Mouse (Mus musculus) cerebellum, adult (tissue): ENCODE data around the gene Scaper.

Experiments
- ATAC-seq: cut with Nextera tagmentation; 2 replicates; pipeline ENCODE4 v1.9.2; 2017; ENCODE audit warnings: mild to moderate bottlenecking, moderate library complexity, mixed read lengths; ENCODE audit not compliant: insufficient number of reproducible peaks, low FRiP score, low TSS enrichment

Gene Scaper

DNA sequence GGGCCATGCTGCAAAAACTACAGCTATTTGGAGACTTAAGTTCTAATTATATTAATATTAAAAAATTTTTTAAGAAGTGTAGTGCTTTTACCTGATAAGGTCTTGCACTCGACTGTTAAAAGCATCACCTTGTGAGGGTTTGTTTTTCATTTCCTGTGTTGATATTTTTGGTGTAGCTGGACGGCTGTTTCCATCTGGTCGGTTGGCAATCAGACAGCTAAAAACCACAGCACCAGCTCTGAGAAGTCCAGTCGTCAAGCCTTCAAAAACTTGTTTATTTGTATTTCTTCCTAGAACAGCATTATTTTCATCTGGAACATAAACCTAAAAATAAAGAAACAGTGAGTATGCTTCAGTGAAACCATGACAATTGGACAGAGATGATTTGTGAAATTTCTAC is 328.2 kb downstream of the Scaper start:
- ATAC-seq, result no peak

DNA sequence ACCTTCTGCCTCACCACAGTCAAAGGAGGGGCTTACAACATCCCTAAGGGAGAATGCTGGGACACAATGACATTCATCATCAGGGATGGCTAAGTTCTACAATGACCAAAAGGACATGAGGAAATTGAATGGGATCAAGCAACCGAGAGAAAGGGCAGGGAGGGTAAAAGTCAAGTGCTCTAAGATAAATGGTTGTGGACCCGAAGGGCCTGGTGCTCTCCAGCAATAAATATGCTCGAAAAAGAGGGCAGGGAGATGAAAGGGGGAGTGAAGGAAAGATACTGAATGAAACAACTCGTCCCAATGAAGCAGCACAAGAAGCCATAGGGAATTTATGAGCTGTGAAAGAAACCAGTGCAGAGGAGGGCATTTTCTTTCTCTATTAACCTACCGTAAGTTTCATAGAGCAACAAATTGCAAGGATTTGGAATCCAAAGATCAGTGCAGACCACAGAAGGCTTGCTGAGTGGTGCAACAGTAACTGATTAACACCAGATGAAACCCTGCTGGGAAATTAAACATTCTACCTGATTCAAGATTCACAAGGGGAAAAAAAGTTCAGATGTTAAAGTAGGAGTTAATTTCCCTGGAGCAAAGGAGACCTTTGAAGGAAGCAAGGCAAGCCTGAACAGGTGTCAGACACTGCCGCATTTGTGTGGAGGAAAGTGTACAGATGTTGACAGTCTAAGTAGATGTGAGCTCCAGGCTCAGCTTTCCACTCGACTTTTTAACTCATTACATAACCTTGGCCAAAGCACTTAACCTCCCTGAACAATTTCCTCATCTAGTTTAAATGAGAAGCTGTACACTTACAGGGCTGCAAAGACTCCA is 329.0 kb downstream of the Scaper start:
- ATAC-seq, result no peak

DNA sequence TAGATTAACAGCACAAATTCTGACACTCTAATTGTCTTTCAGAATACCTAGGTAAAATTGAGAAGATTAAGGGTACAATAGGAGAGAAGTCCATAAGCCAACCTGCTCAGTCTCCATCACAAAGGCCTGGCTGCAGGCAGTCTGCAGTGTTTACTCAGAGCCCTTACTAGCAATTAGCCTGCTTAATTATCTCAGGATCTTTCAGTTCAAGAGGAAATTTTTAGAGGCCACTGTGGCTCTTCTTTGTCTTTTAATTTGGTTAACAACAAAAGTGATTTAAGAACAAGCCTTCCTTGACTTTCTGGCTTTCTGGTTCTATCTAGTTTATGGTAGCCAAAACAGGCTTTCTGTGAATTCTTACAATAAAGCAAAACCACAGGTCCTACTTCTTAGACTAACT is 339.3 kb downstream of the Scaper start:
- no peak for ATAC-seq

DNA sequence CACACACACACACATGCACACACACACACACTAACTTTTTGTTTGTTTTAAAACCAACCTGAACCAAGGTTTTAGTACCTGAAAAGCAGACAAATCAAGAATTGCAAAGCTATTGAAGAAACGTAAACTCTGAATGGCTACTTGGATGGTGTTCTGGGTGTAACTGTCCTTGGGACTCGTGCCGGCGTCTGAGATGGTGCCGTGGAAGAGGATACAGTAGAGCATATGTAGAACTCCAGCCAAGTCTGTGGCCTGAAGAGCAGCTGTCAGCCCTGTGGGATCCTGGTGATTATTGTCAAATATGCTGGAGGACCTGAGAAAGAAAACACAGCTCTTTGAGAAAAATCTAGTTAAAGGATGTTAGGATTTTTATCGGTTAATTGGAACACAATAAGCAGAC is 351.8 kb downstream of the Scaper start:
- ATAC-seq, result no peak; the same call in 1 of the 2 replicates

DNA sequence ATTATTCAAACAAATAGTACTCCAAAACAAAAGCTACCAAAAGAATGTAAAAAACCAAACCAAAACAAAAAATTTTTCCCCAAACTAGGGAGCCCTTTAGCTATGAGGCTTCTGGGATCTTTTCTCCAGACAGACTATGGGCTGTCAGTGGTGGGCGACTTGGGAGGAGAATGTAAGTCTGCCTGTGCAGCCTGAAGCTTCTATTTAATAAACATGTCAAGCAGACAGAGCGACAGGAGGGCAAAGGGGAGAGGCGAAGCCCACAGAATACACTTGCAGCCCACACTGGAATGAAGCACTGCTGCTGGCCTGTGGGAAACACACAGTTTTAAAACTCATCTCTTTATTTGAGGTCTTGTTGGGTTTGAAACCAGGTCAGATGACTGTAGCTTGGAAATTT is 356.5 kb downstream of the Scaper start:
- ATAC-seq, result no peak

DNA sequence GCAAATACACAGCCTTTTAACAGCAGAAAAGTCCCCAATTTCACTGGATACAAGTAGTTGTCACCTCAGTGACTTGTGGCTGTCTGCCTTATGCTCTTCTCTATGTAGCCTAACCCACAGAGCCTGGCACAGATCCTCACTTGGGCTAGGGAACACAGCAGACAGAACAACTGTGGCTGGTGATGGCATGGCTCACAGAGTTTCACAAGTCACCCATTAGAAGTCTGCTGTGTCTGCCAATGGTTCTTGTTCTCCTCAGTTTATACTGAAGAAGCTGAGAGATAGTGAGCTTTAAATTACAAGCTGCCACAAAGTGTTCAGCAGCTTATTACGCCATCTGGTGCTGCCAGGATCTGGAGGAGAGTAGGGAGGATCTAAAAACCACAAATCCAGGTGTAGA is 361.3 kb downstream of the Scaper start:
- no peak for ATAC-seq

DNA sequence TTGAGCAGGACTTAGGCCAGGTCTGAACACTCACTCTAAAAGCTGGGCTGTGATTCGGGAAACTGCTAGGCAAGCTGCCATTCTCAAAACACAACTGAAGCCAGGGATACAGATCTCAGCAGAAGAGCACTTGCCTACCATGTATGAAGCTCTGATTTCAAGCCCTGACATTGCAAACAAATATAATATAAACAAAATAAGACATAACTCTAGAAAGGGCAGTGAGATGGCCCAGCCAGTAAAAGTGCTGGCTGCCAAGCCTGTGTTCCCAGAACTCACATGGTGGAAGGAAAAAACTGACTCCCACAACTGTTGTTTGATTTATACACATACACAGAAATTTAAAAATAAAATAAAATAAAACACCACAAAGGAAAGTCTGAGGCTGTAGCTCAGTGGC is 366.8 kb downstream of the Scaper start:
- ATAC-seq, result no peak

DNA sequence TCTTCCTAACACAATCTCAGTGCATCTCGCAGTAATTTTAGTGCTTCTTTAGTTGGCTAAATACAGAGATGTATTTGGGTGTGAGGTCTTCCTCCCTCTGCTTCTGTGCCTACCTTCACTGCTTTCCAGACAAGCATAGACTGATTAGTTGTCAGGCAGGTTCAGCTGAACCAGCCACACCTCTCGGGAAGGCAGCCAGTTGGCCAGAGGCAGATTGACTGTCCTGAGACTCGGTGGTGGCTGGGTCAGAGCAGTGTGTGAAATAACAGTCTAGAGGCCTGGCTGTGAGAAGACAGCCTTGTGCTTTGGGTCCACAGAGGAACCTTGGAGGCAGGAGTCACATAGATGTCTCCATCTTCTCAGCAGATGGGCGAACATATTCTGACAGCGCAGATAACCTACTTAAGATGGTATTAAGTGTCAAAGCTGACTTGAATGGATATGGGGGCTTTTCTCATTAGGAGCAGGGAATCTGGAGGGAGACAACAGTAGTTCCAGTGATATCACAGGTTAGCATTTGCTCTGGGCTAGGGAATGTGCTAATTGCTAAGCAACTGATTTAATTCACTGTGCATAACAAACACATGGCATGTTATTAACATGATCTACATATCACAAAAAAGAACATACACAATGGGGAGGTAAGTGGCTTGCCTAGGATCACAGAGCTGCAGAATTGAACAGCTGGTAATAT is 369.3 kb downstream of the Scaper start:
- no peak for ATAC-seq

DNA sequence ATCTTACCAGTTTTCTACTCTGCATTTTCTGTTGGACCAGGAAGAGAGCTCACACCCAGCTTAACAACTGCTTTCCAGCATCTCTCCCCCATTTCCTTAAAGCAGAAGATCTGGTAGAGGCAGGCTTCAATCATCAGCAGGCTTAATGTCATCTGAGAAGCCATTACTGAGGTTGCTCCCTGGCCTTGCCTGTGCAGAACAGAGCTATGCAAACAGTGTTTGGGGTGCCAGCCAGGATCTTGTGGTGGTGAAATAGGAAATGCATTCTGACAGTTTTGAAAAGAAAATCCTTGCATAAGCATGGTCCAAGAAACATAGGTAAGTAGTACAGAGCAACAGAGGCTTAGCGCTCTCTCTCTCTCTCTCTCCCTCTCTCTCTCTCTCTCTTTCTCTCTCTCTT is 377.0 kb downstream of the Scaper start:
- no peak for ATAC-seq

DNA sequence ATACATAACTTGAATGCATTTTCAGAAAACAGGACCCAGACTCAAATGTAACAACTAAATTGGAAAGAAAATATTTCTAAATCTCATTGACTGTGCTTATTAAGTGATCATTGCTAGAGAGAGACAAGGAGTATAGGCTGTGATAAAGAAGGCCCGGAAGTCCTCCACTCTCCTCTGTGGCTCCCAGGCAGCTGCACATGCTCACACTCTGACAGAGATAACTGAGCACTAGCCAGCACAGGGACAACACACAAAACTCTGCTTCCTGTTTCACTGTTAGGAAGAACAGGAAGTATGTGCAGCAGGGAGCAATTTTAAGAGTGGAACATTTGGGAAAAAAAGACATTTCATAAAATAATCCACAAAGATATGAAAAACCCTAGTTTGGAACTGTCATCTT is 382.9 kb downstream of the Scaper start:
- no peak for ATAC-seq

DNA sequence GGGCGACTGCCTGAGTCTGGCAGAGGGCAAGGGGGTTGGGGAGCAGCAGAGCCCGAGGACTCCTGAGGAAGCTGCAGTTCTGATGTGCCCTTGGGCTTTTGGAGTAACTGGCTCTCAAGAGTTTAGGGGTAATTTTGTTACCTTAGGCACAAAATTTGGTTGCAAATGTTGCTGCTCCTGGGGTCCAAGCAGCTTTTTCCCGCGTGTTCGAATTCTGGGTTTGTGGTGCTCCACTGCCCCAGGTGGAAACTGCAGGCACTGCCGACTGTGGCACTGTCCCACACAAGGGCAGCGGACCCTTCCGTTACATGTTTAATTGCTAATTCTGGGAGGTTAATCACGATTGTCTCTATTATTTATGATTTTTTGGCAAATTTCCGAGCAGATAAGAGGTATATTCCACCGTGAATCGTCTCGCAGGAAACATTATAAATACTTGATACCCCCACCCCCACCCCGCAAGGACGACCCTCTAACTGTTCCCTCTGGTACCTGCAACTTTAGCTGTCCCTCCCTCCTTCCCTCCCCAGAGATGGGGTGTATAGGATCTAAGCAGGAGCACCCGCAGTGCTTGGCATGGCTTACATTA is 388.5 kb downstream of the Scaper start:
- no peak for ATAC-seq

DNA sequence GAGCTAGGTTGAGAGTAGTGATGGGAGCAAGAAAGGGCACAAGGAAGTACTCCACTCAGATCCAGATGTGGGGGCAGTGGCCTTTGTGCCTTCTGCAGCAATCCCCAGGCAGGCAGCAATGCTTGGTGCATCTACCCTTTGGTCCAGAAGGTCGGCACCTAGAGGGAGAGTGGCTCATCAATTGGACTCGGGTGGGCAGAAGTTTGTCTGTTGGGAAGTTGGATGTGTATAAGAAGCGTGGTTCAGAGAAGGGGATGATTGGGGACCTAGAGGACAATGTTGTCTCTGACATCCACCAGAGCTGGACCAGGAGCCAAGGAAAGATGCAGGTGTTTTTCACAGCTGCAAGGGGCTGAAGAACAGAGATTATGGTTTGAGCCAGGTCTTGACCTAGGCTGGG is 389.0 kb downstream of the Scaper start:
- ATAC-seq, result no peak

DNA sequence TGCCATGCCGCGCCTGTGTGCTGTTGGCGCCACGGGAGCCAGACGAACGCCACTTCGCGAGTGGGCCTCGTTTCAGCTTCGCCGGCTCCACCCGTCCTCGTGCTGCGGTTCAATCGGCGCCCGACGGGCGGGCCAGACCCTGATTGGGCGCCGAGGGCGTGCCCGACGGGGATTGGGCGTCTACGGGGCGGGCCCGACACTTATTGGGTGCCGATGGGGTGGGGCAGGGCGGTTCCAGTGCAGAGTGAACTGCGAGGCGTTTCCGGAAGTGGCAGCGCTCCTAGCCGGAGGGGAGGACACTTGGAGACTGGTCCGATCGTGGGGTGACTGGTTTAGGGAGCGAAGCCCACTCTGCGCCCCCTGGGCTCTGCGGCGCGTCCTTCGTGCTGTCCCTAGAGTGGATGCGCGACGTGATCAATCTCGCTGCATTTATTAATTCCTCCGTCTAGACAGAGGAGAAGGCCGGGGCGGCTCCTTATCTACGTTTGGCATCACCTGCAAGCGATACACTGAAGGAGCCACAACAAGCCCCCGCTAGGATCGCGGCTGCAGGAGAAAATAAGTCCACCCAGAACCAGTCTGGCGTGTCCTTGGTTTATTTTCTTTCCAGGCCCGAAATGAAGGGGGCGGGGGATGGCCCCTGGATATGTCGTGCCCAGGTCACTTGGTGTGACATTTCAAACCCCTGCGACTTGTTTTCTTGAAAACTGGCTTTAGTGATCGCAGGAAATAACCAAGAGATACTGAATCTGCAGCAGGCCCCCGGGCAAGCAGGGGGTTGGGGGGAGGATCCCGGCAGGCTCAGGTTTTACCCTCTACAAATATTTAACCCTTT is 391.5 kb downstream of the Scaper start:
- no peak for ATAC-seq

DNA sequence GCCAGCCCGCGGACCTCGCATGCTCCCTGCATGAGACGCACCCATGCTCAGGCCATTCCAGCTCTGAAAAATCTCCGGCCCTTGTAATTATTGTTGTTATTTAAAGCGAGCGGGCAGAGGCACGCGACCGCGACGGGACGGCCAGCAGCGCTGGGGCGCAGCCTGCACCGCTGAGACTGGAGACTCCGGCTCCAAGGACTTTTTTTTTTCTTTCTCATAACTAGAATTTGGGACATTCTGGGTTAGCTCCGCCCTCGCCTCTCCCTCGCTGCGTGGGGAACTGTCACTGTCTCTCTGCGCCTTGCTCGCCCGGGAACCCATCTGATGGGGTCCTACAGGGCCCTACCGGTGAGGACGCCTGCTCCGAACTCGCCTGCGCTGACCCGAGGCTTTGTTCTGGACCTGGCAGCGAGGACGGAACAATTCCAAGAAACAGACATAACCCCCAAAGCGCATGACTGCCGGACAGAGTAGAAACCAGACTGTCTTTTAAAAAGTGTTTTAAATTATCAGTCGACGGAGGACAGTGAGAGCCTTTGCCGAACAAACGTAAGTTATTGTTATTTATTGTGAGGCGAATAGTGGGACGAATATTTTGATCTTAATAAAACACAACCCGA is 392.3 kb downstream of the Scaper start:
- ATAC-seq, result no peak

DNA sequence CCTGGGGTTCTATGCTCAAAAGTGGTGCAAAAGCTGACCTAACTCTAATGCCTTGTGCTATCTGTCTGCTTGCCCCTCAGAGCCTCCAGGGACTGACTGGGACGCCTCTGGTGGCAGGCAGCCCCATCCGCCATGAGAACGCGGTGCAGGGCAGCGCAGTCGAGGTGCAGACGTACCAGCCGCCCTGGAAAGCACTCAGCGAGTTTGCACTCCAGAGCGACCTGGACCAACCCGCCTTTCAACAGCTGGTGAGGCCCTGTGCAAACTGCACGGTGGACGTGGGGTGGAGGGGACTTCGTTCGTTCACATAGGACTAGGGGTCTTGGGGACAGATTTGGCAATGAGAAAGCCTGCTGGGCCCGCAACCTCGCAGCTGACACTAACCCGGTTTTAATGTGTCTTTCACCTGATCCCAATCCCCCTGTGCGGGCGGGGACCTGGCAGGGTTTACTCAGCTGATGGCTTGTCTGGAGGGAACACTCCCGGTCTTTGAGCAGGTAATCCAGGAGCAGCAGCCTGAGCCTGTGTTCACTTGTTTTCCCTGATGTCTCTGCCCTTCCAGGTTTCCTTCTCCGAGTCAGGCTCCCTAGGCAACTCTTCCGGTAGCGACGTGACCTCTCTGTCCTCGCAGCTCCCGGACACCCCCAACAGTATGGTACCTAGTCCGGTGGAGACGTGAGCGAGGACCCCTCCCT is 392.9 kb downstream of the Scaper start:
- ATAC-seq, result no peak

DNA sequence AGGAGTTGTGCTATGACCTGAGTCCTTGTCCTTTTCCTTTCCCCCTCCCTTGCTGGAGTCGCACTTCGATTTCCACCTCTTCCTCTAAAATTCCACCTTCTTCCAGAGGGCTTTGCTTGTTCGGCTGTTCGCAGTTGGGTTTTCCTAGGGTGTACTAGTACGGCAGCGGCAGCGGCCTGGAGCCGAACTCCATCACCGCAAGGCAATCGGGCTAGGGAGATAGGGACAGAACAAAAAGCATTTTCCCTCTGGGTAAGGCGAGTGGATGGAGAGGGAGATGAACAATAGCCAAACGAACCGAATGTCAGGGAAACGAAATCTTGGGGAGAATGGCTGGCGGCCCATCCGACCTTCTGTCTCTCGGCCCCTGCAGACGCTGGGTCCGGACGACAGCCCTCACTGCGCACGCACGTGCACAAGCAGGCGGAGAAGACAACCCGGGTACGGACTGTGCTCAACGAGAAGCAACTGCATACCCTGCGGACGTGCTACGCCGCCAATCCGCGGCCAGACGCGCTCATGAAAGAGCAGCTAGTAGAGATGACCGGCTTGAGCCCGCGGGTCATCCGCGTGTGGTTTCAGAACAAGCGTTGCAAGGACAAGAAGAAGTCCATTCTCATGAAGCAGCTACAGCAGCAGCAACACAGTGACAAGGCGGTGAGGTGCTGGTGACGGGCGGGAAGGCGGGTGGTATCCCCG is 394.1 kb downstream of the Scaper start:
- no peak for ATAC-seq

DNA sequence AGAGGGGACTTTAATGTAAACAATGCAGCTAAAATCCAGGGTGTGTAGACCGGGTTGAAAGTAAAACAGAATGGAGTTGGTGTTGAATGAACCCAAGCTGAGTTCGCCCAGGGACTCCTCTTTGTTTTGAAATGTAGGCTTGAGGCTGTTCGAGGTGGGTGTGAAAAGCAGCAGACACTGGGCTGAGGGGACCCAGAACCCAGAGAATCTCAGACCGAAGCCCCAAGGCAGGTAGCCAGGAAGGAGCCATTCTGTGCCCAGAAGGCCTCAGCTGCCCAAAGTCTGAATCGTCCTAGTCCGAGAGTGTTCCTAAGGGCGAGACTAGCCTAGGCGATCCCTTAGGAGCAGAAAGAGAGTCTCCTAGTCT is 394.6 kb downstream of the Scaper start:
- no peak for ATAC-seq

DNA sequence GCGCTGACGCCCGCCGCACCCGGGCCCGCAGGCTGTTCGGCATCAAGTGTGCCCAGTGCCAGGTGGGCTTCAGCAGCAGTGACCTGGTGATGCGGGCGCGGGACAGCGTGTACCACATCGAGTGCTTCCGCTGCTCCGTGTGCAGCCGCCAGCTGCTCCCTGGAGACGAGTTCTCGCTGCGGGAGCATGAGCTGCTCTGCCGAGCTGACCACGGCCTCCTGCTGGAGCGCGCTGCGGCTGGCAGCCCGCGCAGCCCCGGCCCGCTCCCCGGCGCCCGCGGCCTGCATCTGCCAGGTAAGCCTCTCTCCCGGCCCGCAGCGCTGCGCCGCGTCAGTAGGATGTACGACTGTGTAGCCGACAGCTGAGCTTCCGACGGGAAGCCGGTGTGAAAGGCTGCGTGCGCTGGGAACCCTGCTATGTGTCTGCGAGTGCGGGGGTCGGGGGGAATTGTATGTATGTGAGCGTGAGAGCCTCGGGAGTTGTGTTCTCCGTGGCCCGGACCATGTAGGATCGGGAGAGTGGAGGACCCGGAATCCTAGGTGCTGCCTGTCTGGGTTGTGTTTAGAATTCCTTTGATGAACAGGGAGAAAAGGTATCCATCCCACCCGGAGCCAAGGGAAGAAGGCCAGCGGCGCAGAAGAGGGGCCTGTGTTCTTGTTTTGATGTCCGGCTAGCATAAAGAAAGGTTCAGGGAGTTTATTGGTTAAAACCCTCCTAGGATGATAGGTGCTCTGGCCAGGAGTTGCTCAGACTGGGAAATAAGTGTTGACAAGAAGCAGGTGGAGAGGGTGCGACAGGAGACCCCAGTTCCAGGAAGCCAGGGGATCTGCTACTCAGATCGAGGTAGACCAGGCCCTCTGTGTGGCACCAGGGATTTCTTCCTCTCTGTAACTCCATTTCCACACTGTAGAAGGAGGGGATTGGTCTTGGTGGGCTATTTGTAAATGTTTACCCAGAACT is 395.3 kb downstream of the Scaper start:
- no peak for ATAC-seq
